Mouse (Mus musculus): ENCODE measurements around the gene Bcl2l11.

DNA sequence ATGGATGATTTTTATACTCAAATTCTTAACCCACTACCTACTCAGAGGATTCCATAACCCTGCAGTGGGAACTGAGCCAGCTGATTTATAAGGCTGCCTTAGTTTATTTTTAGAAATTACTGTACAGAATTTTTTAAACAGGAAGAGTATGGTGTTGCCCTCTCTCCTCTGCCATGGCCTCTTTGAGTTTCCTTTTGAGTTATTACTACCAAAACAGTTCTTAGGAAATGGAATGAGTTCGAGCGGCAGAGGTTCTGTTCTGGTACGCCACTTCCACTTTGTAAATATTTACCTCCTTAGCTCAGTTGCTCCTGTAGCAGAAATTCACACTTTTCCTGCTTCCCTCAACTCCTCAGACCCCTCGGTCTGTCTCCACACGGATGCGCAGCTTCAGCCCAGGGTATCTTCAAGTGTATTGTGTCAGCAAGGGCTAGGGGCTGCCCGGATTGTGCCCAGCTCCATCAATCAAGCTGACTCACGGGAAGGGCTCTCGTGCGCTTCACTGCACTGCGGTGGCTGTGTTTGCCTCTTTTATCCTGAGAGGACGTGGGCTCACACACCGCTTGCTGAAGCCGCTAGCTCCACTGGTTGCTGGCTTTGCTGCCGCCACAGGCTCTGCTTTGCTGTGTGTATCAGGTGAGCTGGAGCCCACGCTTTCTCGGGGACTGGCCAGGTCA, 33.0 kb downstream of the Bcl2l11 start:
- TF ChIP-seq CTCF (IDR thresholded peaks at IDR 0.05; ENCODE audit: borderline replicate concordance, insufficient read depth, low read length) (no peak), POLR2A (IDR thresholded peaks at IDR 0.05; ENCODE audit: low read depth, low read length) (no peak)

Measured in embryonic fibroblast, embryonic 13.5 days (primary cell).